ENCODE assay signal across 12 mouse cellular contexts in the genomic region with DNA sequence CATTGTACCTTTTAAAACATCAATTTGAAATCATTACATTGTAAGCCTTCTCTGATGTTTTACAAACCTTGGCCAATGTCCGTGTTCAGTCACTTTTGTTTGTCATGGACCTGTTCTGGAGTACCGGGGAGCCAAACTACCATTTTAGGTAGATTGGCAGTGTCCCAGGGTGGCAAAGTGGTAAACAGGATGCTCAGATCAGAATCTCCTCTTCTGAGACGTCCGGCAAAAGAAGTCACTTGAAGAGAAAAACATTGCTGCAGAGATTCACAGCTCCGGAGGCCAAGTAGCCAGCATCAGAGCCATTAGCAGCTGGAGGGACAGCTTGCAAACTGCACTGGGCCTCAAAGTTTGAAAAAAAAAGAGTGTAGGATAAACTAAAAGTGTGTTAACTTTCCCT. TPM values are rescaled to one million over a fixed set of nuclear protein-coding genes. Genes with fewer than 3 reads are reported as not detected.
"Had no signal": no experiment of that assay in that cellular context is flagged by ENCODE, and none has a peak within 500 bp of the region (broad histone marks: within the 10 kb centered on the region; RNA-seq: fewer than 3 reads in every experiment).

No protein-coding gene starts in this region.

- H3K4me1 ChIP-seq: hindbrain, embryonic 15.5 days; kidney, embryonic 15.5 days; midbrain, embryonic 10.5 days; neural tube, embryonic 15.5 days had no signal

- H3K9me3 ChIP-seq: hindbrain, embryonic 15.5 days; kidney, embryonic 15.5 days; midbrain, embryonic 10.5 days; neural tube, embryonic 15.5 days had no signal

- DNase-seq: lung, postnatal 4 days; midbrain, embryonic 14.5 days; thymus, adult 2 months; thymus, postnatal 36 days had no signal

- H3K36me3 ChIP-seq: hindbrain, embryonic 15.5 days; kidney, embryonic 15.5 days; midbrain, embryonic 10.5 days; neural tube, embryonic 15.5 days had no signal

- H3K27me3 ChIP-seq: hindbrain, embryonic 15.5 days; kidney, embryonic 15.5 days; neural tube, embryonic 15.5 days had no signal

- H3K4me3 ChIP-seq: hindbrain, embryonic 15.5 days; kidney, embryonic 15.5 days; midbrain, embryonic 10.5 days; myocyte; neural tube, embryonic 15.5 days had no signal

- H3K27ac ChIP-seq: hindbrain, embryonic 15.5 days; kidney, embryonic 15.5 days; midbrain, embryonic 10.5 days; neural tube, embryonic 15.5 days; stomach, postnatal 0 days had no signal

RNA-seq across cellular contexts. Expression of a gene that starts 9.2 kb away (rescaled TPM):
- total RNA-seq: megakaryocyte, adult 5-6 weeks had no signal
- polyA plus RNA-seq: liver, embryonic 11.5 days had no signal
